Mouse (Mus musculus): ENCODE data around the gene Arrdc3.
A peak's percentile ranks its signal among the peaks of the same experiment; 100 is the strongest.
"Not testable (repeated sequence)": the region's sequence is repeated elsewhere in the genome, so short reads cannot be mapped to it uniquely, and the experiment has no call there.

Arrdc3 gene

GRCm38 (mm10) chr13:80883190-80883589 lies at the start of gene Arrdc3:
TSS of gene Arrdc3 (plus strand) at chr13:80883384.
- DNase-seq (ENCODE audit: low read depth, low spot score), result peak; percentile 98

GRCm38 (mm10) chr13:80862215-80862614 lies 21.0 kb upstream of the Arrdc3 start:
- DNase-seq (ENCODE audit: low read depth, low spot score), result peak; percentile 66

- DNase-seq (ENCODE audit: low read depth, low spot score), result no peak
Observed at GRCm38 (mm10) chr13:80864195-80864594, 19.0 kb upstream of the Arrdc3 start.

DNA sequence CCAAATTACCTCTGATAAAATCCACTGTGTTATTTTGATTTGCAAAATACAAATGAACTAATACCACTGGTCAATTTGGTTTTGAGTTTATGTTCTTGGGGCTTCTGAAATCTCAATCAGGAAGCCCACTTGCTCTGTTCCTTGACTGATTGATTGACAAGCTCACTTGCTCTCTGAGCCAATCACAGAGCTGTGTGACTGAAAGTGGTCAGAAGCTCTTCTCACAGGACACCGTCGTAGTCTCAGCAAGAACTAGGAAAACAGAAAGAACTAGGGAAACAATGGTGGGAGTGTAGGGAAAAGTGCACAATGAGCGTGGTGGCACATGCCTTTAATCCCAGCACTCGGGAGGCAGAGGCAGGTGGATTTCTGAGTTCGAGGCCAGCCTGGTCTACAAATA lies 8.1 kb upstream of the Arrdc3 start:
- DNase-seq (ENCODE audit: low read depth, low spot score), result peak; percentile 50

GRCm38 (mm10) chr13:80880756-80881155 lies 2.4 kb upstream of the Arrdc3 start:
- no peak for DNase-seq (ENCODE audit: low read depth, low spot score)

- DNase-seq (ENCODE audit: low read depth, low spot score), result peak; percentile 91
Observed at GRCm38 (mm10) chr13:80881722-80882500, 1.3 kb upstream of the Arrdc3 start.

- DNase-seq (ENCODE audit: low read depth, low spot score), result no peak
Observed at GRCm38 (mm10) chr13:80882716-80883135, 458 bp upstream of the Arrdc3 start.

GRCm38 (mm10) chr13:80883649-80884376 lies 629 bp downstream of the Arrdc3 start:
- DNase-seq (ENCODE audit: low read depth, low spot score), result peak; percentile 16

DNA sequence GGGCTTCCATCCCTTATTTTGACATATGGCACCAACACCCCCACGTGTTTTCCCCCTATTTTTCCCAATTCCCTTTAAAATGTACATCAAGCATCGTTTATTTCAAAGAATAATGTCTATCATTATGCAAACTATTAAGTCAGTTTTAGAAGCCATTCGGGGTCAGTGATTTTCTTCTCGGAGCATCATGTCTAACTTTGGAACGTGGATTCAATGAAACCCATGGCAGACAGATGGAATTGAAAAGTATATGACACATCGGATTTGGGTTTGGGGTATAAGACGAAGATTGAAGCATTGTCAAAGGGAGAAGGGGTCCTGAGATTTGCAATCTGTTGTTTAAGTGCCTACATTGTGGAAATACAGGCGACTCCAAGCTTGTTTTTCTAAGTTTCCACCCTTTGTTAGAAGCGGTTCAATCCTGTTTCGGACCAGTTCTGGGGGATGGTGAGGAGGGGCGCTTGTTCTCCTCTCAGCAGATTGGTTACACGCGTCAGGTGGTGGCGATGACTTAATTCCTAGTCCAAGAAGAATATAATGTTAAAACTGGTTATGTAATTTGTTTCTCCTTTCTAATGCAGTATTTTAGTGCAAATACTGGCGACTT lies 1.3 kb downstream of the Arrdc3 start:
- DNase-seq (ENCODE audit: low read depth, low spot score), result peak; percentile 93

DNA sequence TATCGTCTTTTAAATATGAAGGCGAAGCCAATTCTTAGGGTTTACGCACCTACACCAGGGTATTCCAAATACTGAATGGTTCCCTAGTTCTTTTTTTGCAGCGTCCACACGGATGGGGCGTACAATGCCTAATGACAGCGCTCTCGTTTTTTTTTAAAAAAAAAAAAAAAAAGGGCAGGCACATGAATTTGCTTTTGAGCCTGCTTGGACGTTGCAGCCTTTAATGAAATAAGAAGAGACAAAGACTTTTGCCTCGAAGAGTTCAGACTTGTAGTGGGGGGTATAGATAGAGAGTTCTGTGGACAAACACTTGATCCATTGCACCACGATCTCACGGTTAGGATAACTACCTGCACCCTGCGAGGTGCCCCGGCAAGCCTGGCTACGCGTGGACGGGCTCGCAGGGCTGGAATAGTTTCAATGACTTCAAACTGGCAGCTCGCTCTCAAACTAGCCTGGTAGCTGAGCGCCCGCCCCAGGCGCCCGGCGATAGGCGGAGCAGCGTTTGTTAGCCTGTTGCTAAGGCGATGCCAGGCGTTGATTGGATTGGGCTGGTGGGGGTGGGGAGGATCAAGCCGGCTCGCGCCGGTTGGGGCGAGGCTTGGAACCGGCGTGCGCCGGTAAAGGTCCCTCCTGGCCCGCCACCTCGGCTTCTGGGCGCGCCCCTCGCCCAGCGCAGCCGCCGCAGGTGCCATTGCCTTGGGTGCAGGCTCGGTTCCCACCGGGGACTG lies 2.1 kb downstream of the Arrdc3 start:
- peak; percentile 99 for DNase-seq (ENCODE audit: low read depth, low spot score)

DNA sequence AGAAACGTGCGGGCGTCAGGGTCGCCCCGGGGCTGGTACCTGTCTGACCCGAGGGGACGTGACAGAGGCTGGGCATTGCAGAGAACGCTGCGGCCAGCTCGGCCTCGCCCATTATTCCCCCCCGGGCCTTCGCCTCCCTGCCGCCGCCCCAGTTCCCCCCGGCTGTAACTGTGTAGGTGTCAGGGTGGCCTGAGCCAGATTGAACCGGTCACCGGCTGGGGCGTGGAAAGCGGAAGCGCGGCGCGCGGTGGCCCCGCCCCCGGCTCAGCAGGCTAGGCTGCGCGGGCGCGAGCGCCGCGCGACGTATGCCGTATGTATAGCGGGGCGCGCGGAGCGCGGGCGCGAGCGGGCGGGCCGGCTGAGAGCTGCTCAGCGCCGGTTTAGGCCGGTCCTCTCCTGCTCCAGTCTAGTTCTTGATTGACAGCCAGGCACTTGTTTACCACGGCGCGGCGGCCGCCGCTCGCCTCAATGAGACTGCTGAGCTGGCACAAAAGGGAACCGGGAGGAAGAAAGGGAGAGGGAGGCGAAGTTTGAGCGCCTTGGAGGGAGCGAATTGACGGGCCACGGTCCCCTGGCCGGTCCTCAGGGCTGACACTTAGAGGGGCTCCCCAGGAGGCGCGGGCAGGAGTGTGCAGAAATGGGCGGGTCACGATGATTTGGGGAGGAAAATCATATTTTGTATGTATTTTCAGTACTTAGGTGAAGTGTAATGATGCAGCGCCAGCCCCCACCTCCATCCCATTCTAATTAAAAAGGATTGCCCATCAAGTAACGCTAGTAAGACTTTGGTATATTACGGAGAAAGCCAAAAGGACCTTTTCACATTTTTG lies 2.9 kb downstream of the Arrdc3 start:
- peak; percentile 99 for DNase-seq (ENCODE audit: low read depth, low spot score)

GRCm38 (mm10) chr13:80886664-80887210 lies 3.6 kb downstream of the Arrdc3 start:
- DNase-seq (ENCODE audit: low read depth, low spot score), result peak; percentile 15

GRCm38 (mm10) chr13:80887842-80888241 lies 4.7 kb downstream of the Arrdc3 start:
- no peak for DNase-seq (ENCODE audit: low read depth, low spot score)

GRCm38 (mm10) chr13:80894928-80895327 lies 11.7 kb downstream of the Arrdc3 start:
- not testable (repeated sequence) for DNase-seq (ENCODE audit: low read depth, low spot score)

DNA sequence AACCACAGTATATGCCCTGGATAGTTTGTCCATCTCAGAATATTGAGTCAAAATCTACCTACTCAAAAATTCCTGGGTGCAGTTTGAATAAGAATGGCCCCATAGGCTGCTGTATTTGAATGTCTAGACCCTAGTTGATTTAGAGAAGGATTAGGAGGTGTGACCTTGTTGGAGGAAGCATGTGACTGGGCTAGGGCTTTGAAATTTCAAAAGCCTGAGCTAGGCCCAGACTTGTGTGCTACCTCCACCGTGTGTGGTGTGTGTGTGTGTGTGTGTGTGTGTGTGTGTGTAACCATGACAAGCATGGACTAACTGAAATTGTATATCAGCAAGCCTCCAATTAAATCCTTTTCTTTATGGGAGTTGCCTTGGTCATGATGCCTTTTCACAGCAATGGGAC lies 14.2 kb downstream of the Arrdc3 start:
- DNase-seq (ENCODE audit: low read depth, low spot score), result peak; percentile 49

DNA sequence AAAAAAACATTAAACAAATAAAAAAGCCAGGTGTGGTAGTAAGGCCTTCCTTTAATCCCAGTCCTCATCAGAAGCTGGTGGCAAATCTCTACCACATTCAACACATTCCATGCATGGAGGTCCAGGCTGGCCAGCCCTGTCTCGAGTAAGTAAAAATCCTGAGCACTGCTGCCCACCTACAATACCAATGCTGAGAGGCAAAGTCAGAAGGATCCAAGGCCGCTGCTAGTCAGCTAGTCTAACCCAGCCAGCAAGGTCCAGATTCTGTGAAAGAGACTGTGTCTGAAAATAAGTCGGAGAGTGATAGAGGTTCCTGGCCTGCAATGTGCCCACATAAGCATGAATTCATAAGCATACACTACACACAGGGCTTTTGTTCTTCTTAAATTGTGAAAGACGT lies 14.9 kb downstream of the Arrdc3 start:
- no peak for DNase-seq (ENCODE audit: low read depth, low spot score)

DNA sequence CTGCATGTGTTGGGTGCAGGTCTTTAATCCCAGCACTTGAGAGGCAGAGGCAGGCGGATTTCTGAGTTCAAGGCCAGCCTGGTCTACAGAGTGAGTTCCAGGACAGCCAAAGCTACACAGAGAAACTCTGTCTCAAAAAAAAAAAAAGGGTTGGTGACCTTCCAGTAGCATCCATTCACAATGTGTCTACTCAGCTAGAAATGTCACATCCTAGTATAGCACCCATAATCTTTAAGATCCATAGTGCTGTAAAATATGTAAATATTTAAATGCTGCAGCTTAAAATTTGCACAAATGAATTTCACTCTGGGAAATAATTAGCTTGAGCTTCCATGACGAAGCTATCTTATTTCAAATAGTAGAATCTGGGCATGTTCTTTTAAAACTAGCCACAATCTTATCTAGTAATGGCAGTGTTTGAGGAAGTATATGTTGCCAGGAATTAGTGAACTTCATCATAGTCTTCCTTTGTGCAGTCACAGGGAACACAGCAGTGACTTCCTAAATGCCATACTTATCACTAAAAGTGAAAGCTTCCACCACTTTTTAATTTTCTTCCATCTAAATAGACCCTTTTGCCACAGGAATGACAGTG lies 16.3 kb downstream of the Arrdc3 start:
- no peak for DNase-seq (ENCODE audit: low read depth, low spot score)

- DNase-seq (ENCODE audit: low read depth, low spot score), result no peak
Observed at GRCm38 (mm10) chr13:80901432-80901831, 18.2 kb downstream of the Arrdc3 start.

- no peak for DNase-seq (ENCODE audit: low read depth, low spot score)
Observed at GRCm38 (mm10) chr13:80902796-80903195, 19.6 kb downstream of the Arrdc3 start.

GRCm38 (mm10) chr13:80913361-80913760 lies 30.2 kb downstream of the Arrdc3 start:
- no peak for DNase-seq (ENCODE audit: low read depth, low spot score)

Measured in ZHBTc4 (cell line).